Mouse (Mus musculus): ENCODE measurements around the gene Lig1. TPM values are rescaled to one million over a fixed set of nuclear protein-coding genes. Genes with fewer than 3 reads are reported as not detected.

The Lig1 gene
- polyA plus RNA-seq, 1 experiment from 2014 or later: 163 TPM

DNA sequence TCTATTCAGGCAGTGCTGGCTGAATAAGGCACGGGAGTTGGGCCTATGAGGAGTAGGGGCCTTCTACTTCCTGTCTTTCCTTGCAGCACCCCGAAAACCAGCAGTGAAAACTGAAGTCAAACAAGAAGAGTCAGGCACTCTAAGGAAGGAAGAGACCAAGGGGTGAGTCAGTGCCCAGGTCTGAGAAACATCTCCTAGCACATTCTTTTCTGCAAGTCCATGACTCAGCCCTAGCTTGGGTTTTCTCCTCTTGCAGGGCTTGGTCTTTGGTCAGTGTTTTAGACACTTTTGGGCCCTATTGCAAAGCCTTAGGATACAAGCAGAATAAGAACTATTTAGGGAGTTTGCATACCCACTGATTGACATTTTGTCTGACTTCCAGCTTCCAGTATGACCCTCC is 14.3 kb downstream of the Lig1 start:
- Histone ChIP-seq H3K27me3 (ENCODE audit: low read depth, poor library complexity, severe bottlenecking) (no peaks in the 10 kb centered on the region), H3K4me3 (no peak overlapping the region), H3K4me1 (no peaks in the 10 kb centered on the region), H3K9me3 (replicated peaks) (no peaks in the 10 kb centered on the region), H3K36me3 (peaks cover 100% of the 10 kb centered on the region), H3K27ac (no peak overlapping the region)
- 92% methylated on average over 2 of the region's 2 CpGs for WGBS
- no peak for DNase-seq (ENCODE audit: low spot score)

DNA sequence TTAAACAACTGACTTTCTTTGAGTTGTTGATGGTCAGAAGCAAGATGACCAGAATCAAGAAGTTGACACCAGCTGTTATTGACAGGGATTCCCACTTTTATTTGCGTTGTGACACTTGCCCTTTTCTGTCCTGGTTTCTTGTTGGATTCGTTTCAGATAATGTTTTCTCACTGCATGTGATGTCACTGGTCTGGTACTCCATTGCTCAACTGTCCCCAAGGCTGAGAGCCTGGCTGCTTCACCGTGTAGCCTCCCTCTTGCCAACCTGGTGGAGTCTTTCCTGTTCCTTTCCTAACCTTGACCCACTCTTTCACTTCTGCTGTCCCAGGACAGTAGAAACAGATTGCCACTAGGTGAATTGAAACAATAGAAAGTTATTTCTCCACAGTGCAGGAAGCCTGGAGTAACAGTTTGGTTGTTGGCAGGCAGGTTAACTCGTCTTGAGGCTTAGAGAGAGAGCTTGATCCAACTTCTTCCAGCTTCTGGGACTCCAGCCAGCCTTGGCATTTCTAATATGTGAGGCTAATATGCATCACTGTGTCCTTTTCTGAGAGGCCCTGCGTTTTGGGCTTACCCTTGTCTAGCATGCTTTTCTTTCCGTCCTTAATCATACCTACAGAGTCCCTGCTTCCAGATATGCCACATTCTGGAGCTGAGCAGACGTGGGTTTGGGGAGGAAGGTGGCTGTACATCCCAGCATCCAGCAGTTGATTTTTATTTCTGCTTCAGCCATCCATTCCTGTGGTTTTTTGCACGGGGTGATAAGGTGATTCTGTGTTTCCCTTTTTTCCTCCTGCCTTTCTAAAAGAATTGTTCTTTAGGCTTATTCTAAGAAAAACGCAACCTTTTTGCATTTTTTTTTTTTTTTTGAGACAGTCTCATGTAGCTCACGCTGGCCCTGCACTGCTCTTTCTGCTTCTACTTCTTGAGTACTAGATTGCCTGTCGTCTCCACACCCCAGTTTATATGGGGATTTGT is 17.1 kb downstream of the Lig1 start:
- no peak overlapping the region for H3K27ac ChIP-seq
- DNase-seq (ENCODE audit: low spot score): no peak
- no peaks in the 10 kb centered on the region for H3K27me3 ChIP-seq (ENCODE audit: low read depth, poor library complexity, severe bottlenecking)
- peaks cover 100% of the 10 kb centered on the region for H3K36me3 ChIP-seq
- H3K4me1 ChIP-seq: no peaks in the 10 kb centered on the region
- 92% methylated on average over 11 of the region's 11 CpGs for WGBS
- no peaks in the 10 kb centered on the region for H3K9me3 ChIP-seq (replicated peaks)
- H3K4me3 ChIP-seq: no peak overlapping the region

DNA sequence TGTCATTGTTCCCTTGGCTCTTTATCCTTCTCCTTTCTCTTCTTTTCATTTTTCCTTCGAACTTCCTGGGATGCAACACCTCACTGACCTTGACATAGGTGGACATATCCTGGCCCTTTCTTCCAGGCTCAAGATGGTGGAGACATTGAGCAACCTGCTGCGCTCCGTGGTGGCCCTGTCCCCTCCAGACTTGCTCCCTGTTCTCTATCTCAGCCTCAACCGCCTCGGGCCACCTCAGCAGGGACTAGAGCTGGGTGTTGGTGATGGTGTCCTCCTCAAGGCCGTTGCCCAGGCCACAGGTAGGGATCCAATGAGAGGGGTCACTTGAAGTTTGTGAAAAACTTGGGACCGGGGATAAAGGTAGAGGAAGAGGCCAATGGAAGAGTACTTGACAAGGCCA is 18.2 kb downstream of the Lig1 start:
- Histone ChIP-seq H3K36me3 (peaks cover 100% of the 10 kb centered on the region), H3K27ac (no peak overlapping the region), H3K9me3 (replicated peaks) (no peaks in the 10 kb centered on the region), H3K4me3 (no peak overlapping the region), H3K27me3 (ENCODE audit: low read depth, poor library complexity, severe bottlenecking) (no peaks in the 10 kb centered on the region), H3K4me1 (no peaks in the 10 kb centered on the region)
- 96% methylated on average over 7 of the region's 7 CpGs for WGBS
- no peak for DNase-seq (ENCODE audit: low spot score)

DNA sequence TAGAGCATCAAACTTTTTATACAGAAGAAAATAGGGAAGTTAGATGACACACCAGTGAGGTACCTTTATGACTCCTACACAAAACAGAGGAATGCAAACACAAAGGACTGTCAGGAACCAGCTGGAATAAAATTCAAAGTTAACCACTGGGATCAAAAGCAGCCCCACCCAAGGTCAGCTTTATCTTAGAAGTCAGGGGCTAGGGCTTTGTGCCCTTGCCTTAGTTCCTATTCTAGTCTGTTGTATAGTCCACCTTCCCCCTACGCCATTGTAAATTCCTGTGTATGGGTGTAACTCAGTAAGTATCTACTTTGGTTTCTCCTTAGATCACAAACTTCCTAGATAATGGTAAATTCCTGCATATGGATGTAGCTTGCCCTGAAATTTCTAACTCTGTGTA is 20.6 kb downstream of the Lig1 start:
- WGBS: 96% methylated on average over 1 of the region's 1 CpGs
- DNase-seq (ENCODE audit: low spot score): no peak
- no peaks in the 10 kb centered on the region for H3K4me1 ChIP-seq
- H3K36me3 ChIP-seq: peaks cover 100% of the 10 kb centered on the region
- H3K4me3 ChIP-seq: no peak overlapping the region
- H3K27ac ChIP-seq: no peak overlapping the region
- H3K27me3 ChIP-seq (ENCODE audit: low read depth, poor library complexity, severe bottlenecking): no peaks in the 10 kb centered on the region
- H3K9me3 ChIP-seq (replicated peaks): no peaks in the 10 kb centered on the region

DNA sequence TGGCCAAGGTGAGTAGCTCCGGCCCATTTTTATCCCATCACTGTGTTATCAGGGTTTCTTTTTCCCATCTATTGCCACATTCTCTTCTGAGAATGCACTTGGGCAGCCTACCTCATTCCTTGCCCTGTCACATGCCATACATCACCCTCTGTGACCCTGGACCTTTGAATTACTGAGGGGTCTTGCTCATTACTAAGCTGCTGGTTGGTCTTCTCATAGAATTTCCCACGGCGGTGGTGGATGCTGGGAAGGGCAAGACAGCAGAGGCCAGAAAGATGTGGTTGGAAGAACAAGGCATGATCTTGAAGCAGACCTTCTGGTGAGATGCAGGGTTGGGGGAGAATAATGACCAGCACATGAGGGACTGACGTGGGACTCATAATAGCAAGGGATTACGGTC is 21.7 kb downstream of the Lig1 start:
- H3K9me3 ChIP-seq (replicated peaks): no peaks in the 10 kb centered on the region
- no peak for DNase-seq (ENCODE audit: low spot score)
- H3K27me3 ChIP-seq (ENCODE audit: low read depth, poor library complexity, severe bottlenecking): no peaks in the 10 kb centered on the region
- peaks cover 100% of the 10 kb centered on the region for H3K36me3 ChIP-seq
- H3K4me3 ChIP-seq: no peak overlapping the region
- H3K27ac ChIP-seq: no peak overlapping the region
- H3K4me1 ChIP-seq: no peaks in the 10 kb centered on the region
- WGBS: 94% methylated on average over 5 of the region's 5 CpGs

DNA sequence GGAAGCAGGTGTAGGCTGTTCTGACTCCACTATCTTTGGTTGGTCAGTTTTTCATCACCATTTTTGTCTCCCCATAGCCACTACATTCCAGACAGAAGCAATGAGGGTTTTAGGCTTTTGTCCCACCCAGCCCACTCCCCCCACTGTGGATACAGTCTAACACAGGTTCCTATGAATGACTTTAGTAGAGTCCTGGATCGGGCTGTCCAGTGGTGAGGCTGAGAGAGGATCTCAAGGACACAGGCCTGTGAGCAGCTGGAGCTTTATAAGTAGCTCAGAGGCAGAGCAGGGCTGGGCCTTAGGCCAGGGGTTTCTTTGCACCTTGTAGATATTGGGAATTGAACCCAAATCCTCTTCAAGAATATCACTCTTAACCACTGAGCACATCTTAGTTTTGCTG is 24.6 kb downstream of the Lig1 start:
- Histone ChIP-seq H3K36me3 (peaks cover 100% of the 10 kb centered on the region), H3K27ac (no peak overlapping the region), H3K9me3 (replicated peaks) (no peaks in the 10 kb centered on the region), H3K27me3 (ENCODE audit: low read depth, poor library complexity, severe bottlenecking) (no peaks in the 10 kb centered on the region), H3K4me1 (no peaks in the 10 kb centered on the region), H3K4me3 (no peak overlapping the region)
- DNase-seq (ENCODE audit: low spot score): no peak
- 100% methylated on average over 1 of the region's 1 CpGs for WGBS

DNA sequence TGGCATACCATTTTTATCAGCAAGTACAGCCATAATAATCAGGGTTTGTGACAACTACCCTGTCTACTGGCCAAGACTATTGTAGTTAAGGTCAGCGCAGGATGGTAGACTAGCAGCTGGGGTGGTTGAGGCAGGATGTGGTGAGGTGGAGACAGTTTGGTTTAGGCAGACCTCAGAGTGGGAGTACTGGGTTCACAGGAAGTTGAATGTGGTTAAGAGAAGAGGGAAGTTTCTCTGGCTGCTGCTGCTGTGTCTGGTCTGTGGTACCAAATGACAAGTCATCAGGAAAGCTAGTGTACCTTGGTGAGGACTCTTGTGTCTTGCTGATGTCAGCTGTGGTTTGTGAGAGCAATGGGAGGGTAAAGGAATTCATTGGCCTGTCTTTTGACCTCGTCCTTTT is 25.7 kb downstream of the Lig1 start:
- Histone ChIP-seq H3K27me3 (ENCODE audit: low read depth, poor library complexity, severe bottlenecking) (no peaks in the 10 kb centered on the region), H3K4me1 (no peaks in the 10 kb centered on the region), H3K36me3 (peaks cover 100% of the 10 kb centered on the region), H3K4me3 (no peak overlapping the region), H3K9me3 (replicated peaks) (no peaks in the 10 kb centered on the region), H3K27ac (no peak overlapping the region)
- DNase-seq (ENCODE audit: low spot score): no peak
- 83% methylated on average over 2 of the region's 2 CpGs for WGBS

DNA sequence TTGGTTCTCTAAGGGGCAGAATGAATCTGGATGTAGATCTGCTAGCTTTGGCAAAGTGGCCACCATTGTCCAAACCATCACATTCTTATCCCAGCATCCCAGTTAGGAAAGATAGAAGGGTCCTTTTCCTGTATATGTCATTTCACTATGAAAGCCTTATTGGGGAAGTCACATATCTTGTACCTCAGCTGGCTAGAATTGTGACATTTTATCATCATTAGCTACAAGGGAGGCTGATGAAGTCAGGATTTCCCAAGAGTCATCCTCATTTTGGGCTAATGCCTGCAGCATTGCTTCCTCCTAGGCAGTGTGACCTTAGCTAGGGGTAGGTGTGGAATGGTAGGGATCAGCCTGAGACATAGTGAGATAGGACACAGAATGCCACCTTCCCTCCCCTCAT is 26.3 kb downstream of the Lig1 start:
- Histone ChIP-seq H3K36me3 (peaks cover 100% of the 10 kb centered on the region), H3K4me1 (no peaks in the 10 kb centered on the region), H3K9me3 (replicated peaks) (no peaks in the 10 kb centered on the region), H3K4me3 (no peak overlapping the region), H3K27me3 (ENCODE audit: low read depth, poor library complexity, severe bottlenecking) (no peaks in the 10 kb centered on the region), H3K27ac (no peak overlapping the region)
- no peak for DNase-seq (ENCODE audit: low spot score)

DNA sequence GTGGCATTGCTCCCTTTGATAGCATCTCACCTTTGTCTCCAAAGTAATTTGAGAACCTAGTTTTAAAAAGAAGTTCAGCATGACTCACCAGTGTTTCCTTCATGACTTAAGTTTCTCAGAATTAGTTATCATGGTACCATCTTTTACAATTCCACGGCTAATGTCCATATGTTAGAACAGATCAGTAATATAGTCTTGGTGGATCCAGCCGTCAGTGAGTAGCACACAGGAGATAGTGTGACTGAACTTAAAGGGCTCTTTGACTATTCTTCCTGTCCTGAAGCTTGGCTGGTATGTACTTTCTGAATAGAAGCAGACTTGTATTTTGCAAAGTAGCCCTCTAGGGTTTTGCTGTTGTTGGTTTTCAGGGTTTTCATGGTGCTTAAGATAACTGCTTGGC is 32.3 kb downstream of the Lig1 start:
- Histone ChIP-seq H3K4me3 (no peak overlapping the region), H3K9me3 (replicated peaks) (no peaks in the 10 kb centered on the region), H3K36me3 (peaks cover 99% of the 10 kb centered on the region), H3K4me1 (no peaks in the 10 kb centered on the region), H3K27me3 (ENCODE audit: low read depth, poor library complexity, severe bottlenecking) (no peaks in the 10 kb centered on the region), H3K27ac (no peak overlapping the region)
- WGBS: 92% methylated on average over 2 of the region's 2 CpGs
- no peak for DNase-seq (ENCODE audit: low spot score)

DNA sequence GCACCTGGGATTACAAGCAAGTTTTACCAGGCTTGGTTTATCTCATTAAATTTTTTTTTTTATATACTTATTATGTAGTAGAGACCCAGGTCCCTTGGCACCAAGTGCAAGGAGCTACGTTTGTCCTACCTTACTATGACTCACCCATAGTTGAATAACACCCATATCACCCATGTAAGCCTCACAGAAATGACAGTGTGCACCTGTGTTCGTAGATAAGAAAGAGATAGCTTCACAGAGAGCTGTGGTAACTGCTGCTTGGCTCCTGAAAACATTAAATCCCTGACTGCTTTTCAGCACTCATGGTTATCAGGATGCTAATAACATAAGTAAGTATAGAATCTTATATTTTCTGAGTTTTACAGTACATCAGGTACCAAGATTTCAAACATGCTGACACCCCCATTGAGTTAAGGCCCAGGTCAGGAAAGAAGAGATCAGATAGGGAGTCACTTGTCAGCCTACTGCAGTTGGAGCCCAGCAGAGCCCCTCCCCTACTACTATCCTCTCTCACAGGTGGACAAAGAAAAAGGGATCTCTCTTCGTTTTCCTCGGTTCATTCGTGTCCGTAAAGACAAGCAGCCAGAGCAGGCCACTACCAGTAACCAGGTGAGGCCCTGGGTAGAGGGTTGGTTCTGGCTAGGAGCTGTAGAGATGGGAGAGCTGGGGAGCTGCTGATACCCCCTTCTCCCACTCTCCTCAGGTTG is 33.6 kb downstream of the Lig1 start:
- DNase-seq (ENCODE audit: low spot score): no peak
- no peak overlapping the region for H3K4me3 ChIP-seq
- H3K4me1 ChIP-seq: no peaks in the 10 kb centered on the region
- H3K36me3 ChIP-seq: peaks cover 90% of the 10 kb centered on the region
- 96% methylated on average over 6 of the region's 6 CpGs for WGBS
- H3K27me3 ChIP-seq (ENCODE audit: low read depth, poor library complexity, severe bottlenecking): no peaks in the 10 kb centered on the region
- H3K9me3 ChIP-seq (replicated peaks): no peaks in the 10 kb centered on the region
- no peak overlapping the region for H3K27ac ChIP-seq

DNA sequence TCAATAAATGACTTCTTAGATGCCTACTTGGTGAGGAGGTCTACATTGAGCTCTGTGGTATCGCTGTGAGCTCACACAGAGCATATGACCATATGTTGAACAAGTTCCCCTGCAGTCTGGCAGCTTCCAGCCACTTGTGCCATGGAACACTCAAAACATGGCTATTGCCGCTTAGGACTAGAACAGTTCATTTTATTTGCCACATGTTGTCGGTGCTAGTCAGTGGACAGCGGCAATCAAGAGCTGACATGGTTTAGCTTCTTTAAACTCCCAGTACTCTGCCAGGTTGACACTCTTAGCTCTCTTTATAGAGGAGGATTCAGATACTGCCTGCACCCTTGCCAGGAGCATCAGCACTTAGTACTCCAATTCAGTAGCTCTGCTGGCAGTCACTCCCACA is 34.3 kb downstream of the Lig1 start:
- DNase-seq (ENCODE audit: low spot score): no peak
- Histone ChIP-seq H3K36me3 (peaks cover 89% of the 10 kb centered on the region), H3K4me3 (no peak overlapping the region), H3K9me3 (replicated peaks) (no peaks in the 10 kb centered on the region), H3K27ac (no peak overlapping the region), H3K27me3 (ENCODE audit: low read depth, poor library complexity, severe bottlenecking) (no peaks in the 10 kb centered on the region), H3K4me1 (no peaks in the 10 kb centered on the region)
- WGBS: 97% methylated on average over 4 of the region's 4 CpGs

DNA sequence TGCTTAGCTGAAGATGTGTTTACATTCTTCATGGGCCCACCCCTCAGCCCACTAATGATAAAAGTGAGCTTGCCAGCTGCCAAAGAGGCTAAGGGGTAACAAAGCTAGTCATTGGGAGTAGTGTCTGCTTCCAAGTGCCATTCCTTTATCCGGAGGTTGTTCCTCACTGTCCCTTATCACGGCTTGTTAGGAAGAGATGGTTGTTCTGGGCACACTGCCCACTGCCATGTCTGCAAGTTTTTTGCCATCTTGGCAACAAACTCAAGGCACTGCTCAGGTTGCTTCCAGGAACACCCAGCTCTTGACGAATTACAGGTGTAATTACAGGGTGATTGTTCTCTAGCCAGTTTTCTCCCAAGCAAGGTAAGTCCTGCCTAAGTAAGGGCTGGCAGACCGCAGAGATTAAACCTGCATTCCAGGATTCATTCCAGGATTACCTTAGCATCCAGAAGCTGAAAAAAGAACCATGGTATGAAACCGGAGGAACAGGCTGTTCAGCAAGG is 37.1 kb downstream of the Lig1 start:
- Histone ChIP-seq H3K4me1 (no peaks in the 10 kb centered on the region), H3K27ac (no peak overlapping the region), H3K36me3 (peaks cover 62% of the 10 kb centered on the region), H3K27me3 (ENCODE audit: low read depth, poor library complexity, severe bottlenecking) (no peaks in the 10 kb centered on the region), H3K9me3 (replicated peaks) (no peaks in the 10 kb centered on the region), H3K4me3 (no peak overlapping the region)
- no peak for DNase-seq (ENCODE audit: low spot score)
- WGBS: 86% methylated on average over 5 of the region's 5 CpGs

DNA sequence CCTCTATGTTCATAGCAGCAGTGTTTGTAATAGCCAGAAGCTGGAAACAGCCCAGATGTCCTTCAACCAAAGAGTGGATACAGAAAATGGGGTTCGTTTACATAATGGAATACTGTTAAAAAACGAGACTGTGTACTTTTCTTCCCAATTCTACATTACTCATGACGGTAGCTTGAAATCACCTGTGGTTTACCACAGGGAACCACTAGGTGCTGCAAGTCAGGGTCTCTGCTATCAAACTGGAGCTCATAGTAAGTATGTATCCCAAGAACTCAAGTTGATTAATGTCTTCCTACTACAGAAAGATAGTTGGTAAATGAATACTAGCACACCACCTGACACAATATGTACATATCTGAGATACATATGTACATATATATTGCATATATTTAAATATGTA is 44.3 kb downstream of the Lig1 start:
- 93% methylated on average over 3 of the region's 3 CpGs for WGBS
- H3K4me1 ChIP-seq: no peaks in the 10 kb centered on the region
- no peaks in the 10 kb centered on the region for H3K27me3 ChIP-seq (ENCODE audit: low read depth, poor library complexity, severe bottlenecking)
- no peak overlapping the region for H3K27ac ChIP-seq
- no peak for DNase-seq (ENCODE audit: low spot score)
- no peaks in the 10 kb centered on the region for H3K9me3 ChIP-seq (replicated peaks)
- H3K4me3 ChIP-seq: no peak overlapping the region
- peaks cover 4% of the 10 kb centered on the region; the same call in 1 of the 2 replicates for H3K36me3 ChIP-seq
